Mouse (Mus musculus) frontal cortex, postnatal 10 days (tissue): Measurements from ENCODE around the gene Cd82.

Source experiments
- DNase-seq, 2 experiments: peaks; one replicate each; pipeline ENCODE4 v3.0.0; 2022; ENCODE audit warnings: low spot score in 2 of 2, mixed read lengths in 1 of 2

Cd82 gene

GRCm38 (mm10) chr2:93445237-93445651 lies 17.7 kb downstream of the Cd82 start:
- no peak for DNase-seq

GRCm38 (mm10) chr2:93444280-93444679 lies 18.7 kb downstream of the Cd82 start:
- DNase-seq: no peak

GRCm38 (mm10) chr2:93443106-93443505 lies 19.8 kb downstream of the Cd82 start:
- DNase-seq: no peak

- DNase-seq: no peak
Observed at GRCm38 (mm10) chr2:93439812-93440559, 23.0 kb downstream of the Cd82 start.

- no peak for DNase-seq
Observed at GRCm38 (mm10) chr2:93439352-93439771, 23.6 kb downstream of the Cd82 start.

GRCm38 (mm10) chr2:93438335-93438734 lies 24.6 kb downstream of the Cd82 start:
- no peak for DNase-seq

- no peak for DNase-seq
Observed at GRCm38 (mm10) chr2:93435577-93435976, 27.4 kb downstream of the Cd82 start.

- DNase-seq: no peak
Observed at GRCm38 (mm10) chr2:93434896-93435295, 28.0 kb downstream of the Cd82 start.

- no peak for DNase-seq
Observed at GRCm38 (mm10) chr2:93433543-93433942, 29.4 kb downstream of the Cd82 start.

- DNase-seq: no peak
Observed at GRCm38 (mm10) chr2:93432600-93433389, 30.1 kb downstream of the Cd82 start.

GRCm38 (mm10) chr2:93431575-93432325 lies 31.2 kb downstream of the Cd82 start:
- DNase-seq: no peak

- DNase-seq: no peak
Observed at GRCm38 (mm10) chr2:93430993-93431392, 31.9 kb downstream of the Cd82 start.

GRCm38 (mm10) chr2:93428004-93428531 lies 34.9 kb downstream of the Cd82 start:
- DNase-seq: no peak

- no peak for DNase-seq
Observed at GRCm38 (mm10) chr2:93427000-93427715, 35.8 kb downstream of the Cd82 start.

GRCm38 (mm10) chr2:93425810-93426209 lies 37.1 kb downstream of the Cd82 start:
- DNase-seq: no peak

GRCm38 (mm10) chr2:93424307-93424984 lies 38.5 kb downstream of the Cd82 start:
- DNase-seq: no peak

GRCm38 (mm10) chr2:93421320-93421719 lies 41.6 kb downstream of the Cd82 start:
- peak in 1 of 2 experiments; percentile 63 for DNase-seq

GRCm38 (mm10) chr2:93419971-93420370 lies 43.0 kb downstream of the Cd82 start:
- DNase-seq: no peak

- peak; percentile 49 to 81 for DNase-seq
Observed at GRCm38 (mm10) chr2:93418396-93418795, 44.5 kb downstream of the Cd82 start.

GRCm38 (mm10) chr2:93416874-93417709 lies 45.8 kb downstream of the Cd82 start:
- DNase-seq: no peak
